Mouse (Mus musculus) gastrocnemius, postnatal 10 days (tissue): ENCODE data around the gene Eml2. TPM values are rescaled to one million over a fixed set of nuclear protein-coding genes. Genes with fewer than 3 reads are reported as not detected.
A peak's percentile ranks its signal among the peaks of the same experiment; 100 is the strongest.
"Not testable (repeated sequence)": the region's sequence is repeated elsewhere in the genome, so short reads cannot be mapped to it uniquely, and the experiment has no call there.

Experiments used
- DNase-seq: peaks from one replicate; pipeline ENCODE4 v3.0.0; 2021; ENCODE audit warnings: mixed read lengths
- long read RNA-seq, 2 experiments: library from polyadenylated mRNA; stranded (forward); transcript quantifications; one replicate each; pipeline ENCODE4 v2.0.0; 2021
- total RNA-seq, 2 experiments: library from RNA; stranded (reverse); gene quantifications; 2 replicates each; pipeline ENCODE4 v1.2.3; 2021

Eml2 gene
- 10 to 100 TPM; 14.9 to 17.6 TPM for total RNA-seq
- long read RNA-seq, experiment 1, partial matches to known transcripts: 0 of 2 reads
- long read RNA-seq, experiment 1, other reads (novel, unspliced or antisense): 2 of 2 reads
- long read RNA-seq, experiment 2: 0 reads

DNA sequence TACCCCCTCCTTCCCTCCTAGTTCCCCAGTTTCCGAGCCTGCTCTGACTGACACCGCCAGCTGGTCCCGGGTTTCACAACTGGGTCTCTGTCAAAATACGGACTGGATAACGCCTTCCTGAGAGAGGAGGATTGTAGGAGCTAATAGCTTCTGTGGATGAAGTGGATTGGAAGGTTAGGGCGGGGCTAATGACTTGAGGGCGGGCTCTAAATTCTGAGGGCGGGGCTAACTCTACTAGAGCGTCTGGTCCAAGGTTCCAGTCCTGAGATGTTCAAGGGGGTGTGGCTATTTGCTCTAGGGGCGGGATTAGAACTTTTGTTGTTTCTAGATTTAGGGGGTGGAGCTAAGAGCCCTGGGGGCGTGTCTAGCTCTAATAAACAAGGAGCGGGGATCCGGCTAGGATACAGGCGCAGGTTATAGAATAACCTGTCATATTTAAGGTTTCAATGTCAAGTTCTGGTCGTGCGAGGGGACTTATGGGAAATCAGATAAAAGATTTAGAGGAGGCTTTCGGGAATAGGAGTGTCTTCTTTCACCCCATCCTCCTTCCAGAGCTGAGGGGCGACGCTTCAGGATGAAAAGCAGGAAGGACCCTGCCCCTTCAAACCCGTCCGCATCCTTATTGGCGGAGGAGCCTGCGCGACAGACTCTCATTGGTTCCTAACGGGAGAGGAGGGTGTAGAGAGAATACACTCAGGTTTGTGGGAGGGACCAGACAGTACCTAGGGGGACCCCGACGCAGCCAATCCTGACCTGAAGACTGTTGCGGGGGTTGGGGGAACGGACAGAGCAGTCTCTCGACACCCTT, at the start of gene Eml2:
Gene Eml2 (plus strand): TSS at position 714 of the 808 bp plus-strand sequence.
- peak; percentile 54 for DNase-seq

DNA sequence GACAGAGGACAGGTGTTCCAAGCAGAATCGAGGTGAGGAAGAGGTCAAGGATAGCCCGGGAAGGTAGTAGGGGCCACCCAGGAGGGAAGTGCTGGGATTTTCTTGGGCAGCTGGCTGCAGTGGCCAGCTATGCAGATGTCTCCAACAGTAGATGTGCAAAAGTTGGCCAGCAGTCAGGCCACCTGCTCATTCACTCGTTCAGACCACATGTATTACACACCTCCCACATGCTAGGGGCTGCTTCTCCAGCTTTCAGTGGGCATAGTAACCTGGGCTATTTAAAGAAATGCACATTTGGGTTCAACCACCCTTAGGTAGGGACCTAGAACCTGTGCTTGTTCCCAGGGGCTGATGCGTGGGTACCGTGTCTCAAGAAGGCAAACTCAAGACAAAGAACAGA, 48.5 kb upstream of the Eml2 start:
- no peak for DNase-seq

DNA sequence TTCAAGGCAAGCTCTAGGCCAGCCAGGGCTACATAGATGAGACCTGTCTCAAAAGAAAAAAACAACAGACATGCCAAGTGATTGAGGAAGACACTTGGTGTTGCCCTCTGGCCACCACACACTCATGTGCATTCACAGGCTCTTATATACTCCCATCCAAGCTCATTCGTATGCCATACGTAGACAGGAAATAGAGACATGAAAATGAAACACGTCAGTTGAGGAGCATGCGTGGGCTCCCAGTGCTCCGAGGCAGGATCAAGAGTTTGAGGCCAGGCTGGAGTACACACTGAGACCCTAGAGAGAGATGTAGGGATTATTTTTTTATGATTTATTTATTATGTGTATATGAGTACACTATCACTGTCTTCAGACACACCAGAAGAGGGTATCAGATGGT, 46.8 kb upstream of the Eml2 start:
- DNase-seq: no peak

- DNase-seq: no peak
Observed at GRCm38 (mm10) chr7:19130657-19131056, 45.6 kb upstream of the Eml2 start.

DNA sequence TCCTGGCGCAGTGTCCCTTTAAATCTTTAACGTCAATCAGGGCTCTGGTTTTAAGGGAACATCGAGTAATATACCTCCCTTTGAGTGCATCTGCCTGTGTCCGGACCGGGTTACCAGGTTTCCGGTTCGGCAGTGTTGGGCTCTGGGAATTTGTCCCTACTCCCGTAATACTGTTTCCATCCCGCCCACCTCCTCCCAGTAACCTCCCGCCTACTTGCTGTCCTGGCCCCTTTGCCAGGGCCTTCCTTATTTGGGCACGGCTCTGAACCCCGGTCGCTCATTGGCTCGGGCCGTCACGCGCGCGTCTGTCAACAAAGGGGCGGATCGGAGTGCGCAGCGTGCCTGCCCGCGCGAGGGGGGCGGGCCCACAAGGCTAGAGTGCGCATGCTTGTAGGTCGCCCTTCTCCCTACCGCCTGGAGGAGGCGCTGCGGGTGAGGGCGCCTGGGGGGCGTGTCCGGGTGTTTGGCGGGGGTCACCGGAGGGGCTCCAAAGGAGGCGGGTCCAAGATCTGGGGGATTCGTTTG, 44.8 kb upstream of the Eml2 start:
- peak; percentile 97 for DNase-seq

- DNase-seq: no peak
Observed at GRCm38 (mm10) chr7:19136168-19136567, 40.1 kb upstream of the Eml2 start.

DNA sequence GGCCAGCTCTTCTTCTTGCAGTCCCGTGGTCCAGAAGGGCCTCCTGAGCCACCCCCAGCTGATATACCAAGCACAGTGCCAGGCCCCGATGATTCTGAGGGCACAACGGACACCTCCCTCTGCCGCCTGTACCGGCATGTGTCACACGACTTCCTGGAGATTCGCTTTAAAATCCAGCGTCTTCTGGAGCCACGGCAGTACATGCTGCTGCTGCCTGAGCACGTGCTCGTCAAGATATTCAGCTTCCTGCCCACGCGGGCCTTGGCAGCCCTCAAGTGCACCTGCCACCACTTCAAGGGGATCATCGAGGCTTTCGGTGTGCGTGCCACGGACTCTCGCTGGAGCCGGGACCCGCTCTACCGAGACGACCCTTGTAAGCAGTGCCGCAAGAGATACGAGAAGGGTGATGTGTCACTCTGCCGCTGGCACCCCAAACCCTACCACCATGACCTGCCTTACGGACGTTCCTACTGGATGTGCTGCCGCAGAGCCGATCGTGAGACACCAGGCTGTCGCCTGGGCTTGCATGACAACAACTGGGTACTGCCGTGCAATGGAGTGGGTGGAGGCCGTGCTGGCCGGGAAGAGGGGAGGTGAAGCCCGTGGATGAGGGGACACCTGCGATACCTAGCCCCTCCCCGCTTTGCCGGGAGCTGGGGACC, 39.4 kb upstream of the Eml2 start:
- DNase-seq: no peak

GRCm38 (mm10) chr7:19137380-19137779, 38.8 kb upstream of the Eml2 start:
- peak; percentile 69 for DNase-seq

DNA sequence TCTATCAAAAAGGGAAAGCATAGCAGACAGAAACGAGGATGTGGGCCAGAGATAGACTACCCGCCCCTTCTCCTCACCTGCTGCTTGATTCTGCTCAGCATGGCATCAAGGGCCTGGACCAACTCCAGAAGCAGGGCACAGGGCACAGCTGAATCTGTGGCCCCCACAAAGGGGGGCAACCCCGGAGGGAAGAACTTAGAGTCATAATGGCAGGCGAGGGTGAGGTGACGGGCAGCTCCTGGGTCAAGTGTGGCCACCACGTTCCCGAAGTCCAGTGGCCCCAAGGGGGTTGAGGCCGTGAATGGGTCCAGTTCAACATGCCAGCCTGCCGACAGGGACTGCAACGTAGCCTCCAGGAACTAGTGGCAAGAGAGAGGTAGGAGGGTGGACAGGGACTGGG, 29.4 kb upstream of the Eml2 start:
- DNase-seq: no peak

GRCm38 (mm10) chr7:19147497-19148045, 28.6 kb upstream of the Eml2 start:
- DNase-seq: no peak

- no peak for DNase-seq
Observed at GRCm38 (mm10) chr7:19148180-19148874, 27.9 kb upstream of the Eml2 start.

- peak; percentile 94 for DNase-seq
Observed at GRCm38 (mm10) chr7:19148875-19149541, 27.2 kb upstream of the Eml2 start, which contains the start of gene Qpctl. Gene Qpctl (minus strand): TSS chr7:19149291.

DNA sequence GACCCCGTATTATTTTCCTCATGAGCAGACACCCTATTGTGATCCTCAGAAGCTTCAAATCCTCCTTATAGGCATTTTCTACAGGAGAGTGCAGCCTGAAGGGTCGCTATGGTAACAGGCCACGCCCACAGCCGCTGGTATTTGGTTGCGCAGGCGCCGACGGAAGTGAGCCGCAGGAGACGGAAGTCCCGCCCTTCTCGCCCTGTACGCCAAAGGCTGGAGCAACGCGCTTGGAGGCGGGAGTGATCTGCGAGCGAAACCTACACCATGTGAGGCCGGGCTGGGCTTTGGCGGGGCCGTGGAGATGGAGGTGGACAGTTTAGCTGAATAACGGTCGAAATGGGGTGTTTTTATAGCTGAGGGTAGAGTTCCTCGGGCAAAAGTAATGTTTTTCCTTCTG, 26.6 kb upstream of the Eml2 start, which contains the start of gene Snrpd2:
Gene Snrpd2 (plus strand): TSS at position 97 of the 400 bp plus-strand sequence.
- peak; percentile 99 for DNase-seq

DNA sequence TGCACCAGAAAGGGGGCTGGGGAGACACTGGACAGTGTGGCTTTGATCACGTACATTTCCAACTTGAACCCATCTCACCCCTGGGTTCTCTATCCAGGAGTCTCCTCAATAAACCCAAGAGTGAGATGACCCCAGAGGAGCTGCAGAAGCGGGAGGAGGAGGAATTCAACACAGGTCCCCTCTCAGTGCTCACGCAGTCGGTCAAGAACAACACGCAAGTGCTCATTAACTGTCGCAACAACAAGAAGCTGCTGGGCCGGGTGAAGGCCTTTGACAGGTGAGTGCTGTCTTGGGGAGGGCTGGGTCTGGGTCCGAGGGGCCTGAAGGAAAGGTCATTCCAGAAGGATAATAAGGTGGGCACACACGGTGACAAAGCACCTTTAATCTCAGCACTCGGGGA, 25.1 kb upstream of the Eml2 start:
- DNase-seq: not testable (repeated sequence)

DNA sequence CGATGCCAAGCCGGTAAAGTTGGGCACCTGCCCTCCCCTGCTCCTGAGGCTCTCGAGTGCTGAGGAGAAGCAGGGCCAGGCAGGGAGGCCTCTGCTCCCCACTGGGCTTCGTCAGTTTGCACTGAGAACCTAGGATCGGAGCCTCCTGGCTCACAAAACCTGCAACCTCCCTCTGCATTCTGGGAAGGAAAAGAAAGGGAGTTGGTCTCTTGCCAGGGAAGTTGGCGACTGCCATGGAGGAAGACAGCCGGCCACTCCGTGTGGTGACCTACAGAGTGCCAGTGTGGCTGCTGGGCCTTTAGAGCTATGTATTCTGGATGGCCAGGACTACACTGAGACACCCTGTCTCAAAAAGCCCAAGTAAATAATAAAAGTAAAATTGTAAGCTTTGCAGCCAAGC, 21.4 kb upstream of the Eml2 start:
- no peak for DNase-seq

GRCm38 (mm10) chr7:19155825-19156475, 20.3 kb upstream of the Eml2 start:
- peak; percentile 31 for DNase-seq

DNA sequence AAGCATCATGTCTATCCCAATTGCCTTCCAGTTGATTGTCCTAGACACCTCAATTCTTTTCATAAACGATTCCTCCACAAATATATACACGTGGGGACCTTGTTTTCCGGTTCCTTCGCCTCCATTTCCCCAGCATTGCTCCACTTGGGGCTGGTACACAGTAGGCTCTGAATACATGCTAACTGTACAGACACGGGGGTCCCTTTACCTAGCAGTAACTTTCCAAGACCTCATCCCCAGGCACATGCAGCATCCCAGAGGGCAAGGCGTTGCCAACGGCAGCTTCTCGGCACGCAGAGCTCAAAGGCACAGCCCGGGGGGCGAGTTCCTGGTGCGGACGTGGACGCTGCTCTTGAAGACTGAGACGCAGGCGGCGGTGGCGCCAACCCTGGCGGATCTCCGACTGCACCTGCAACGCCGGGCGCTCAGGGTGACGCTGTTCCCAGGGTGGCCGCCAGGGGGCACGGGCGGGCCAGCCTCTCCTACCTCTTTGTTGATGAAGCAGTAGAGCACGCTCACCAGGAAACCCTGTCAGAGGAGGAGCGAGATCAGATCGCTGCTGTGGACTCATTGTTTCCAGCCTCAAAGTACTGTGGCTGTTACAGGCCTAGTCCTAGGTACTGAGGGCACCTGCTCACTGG, 18.9 kb upstream of the Eml2 start:
- peak; percentile 95 for DNase-seq

DNA sequence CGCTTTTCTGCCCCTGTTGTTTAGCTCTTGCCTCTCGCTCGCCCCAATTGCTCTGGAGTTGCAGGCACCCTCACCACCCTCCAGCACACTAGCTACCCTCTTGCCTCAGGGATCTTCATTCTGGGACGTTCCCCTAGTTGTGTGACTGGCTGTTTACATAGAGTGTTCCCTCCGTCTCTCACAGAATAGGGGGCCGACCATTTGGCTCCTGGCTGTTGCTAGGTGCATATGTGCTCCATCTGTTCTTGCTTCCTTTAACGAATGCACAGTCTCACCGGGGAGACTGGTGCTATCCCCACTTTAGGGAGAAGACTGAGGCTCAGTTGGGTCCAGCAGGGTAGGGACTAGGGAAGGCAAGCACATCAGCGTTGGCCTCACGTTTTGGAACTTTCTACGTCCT, 17.6 kb upstream of the Eml2 start:
- no peak for DNase-seq

- DNase-seq: no peak
Observed at GRCm38 (mm10) chr7:19159411-19159810, 16.8 kb upstream of the Eml2 start.

DNA sequence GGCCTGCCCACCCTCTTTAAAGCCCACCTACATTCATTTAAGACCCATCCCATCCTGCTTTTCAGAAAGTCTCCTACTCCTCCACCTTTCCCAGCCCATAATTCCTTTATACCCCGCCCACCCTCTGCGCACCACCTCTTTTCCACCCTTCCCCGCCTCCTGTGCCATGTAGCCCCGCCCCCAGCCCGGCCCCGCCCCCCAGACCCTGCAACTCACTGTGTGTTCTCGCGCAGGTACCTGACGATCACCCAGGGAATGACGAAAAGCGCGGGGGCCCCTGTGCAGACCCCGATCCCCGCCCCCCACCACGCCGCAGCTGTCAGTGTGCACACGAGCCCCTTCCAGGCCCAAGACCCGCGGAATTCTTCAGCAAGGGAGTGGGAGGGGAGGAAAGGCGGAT, 16.1 kb upstream of the Eml2 start:
- no peak for DNase-seq

GRCm38 (mm10) chr7:19162928-19163327, 13.3 kb upstream of the Eml2 start:
- no peak for DNase-seq
